Comparison of ENCODE assay signal across 9 mouse cellular contexts in genomic region chr2:165954872-165955271, GRCm38 (mm10). TPM values are rescaled to one million over a fixed set of nuclear protein-coding genes. Genes with fewer than 3 reads are reported as not detected.
DNase-seq lines count a peak whose midpoint lies in the region; ATAC-seq and TF ChIP-seq lines count a peak whose summit lies in the region.
"Had no signal": no experiment of that assay in that cellular context is flagged by ENCODE, and none has a peak within 500 bp of the region (broad histone marks: within the 10 kb centered on the region; RNA-seq: fewer than 3 reads in every experiment).

No protein-coding gene starts in this region.

- H3K4me3 ChIP-seq in heart, postnatal 0 days (ENCODE audit: low read depth, low read length), result peak overlapping the region; percentile 15; the same call in 1 of the 2 replicates
- no peak overlapping the region for H3K4me3 ChIP-seq in liver, adult 2 months (ENCODE audit: insufficient read depth, low read depth, low read length)
- H3K4me3 ChIP-seq in midbrain, embryonic 14.5 days (replicated peaks; ENCODE audit: low read depth, low read length), result no peak overlapping the region
- H3K4me3 ChIP-seq: hindbrain, embryonic 15.5 days had no signal

- TF ChIP-seq CTCF in heart, postnatal 0 days (IDR thresholded peaks at IDR 0.05; ENCODE audit: low read depth), result no peak
- no peak for TF ChIP-seq CTCF in liver, adult 2 months (IDR thresholded peaks at IDR 0.05; ENCODE audit: low read depth, low read length)

- H3K4me2 ChIP-seq in heart, postnatal 0 days (ENCODE audit: low read depth, low read length), result peak overlapping the region; percentile 45
- no peak overlapping the region for H3K4me2 ChIP-seq in midbrain, embryonic 14.5 days (ENCODE audit: low read length)
- H3K4me2 ChIP-seq: hindbrain, embryonic 15.5 days had no signal

- H3K9me3 ChIP-seq in heart, postnatal 0 days (replicated peaks; ENCODE audit: control insufficient read depth, low read length), result no peaks in the 10 kb centered on the region
- H3K9me3 ChIP-seq in midbrain, embryonic 14.5 days (ENCODE audit: control insufficient read depth, low read length), result no peaks in the 10 kb centered on the region
- H3K9me3 ChIP-seq: hindbrain, embryonic 15.5 days had no signal

- ATAC-seq in heart, postnatal 0 days (ENCODE audit: insufficient read depth, low read depth), result peak; percentile 47; the same call in 1 of the 2 replicates
- no peak for ATAC-seq in midbrain, embryonic 14.5 days (ENCODE audit: low FRiP score, low TSS enrichment)

- no peaks in the 10 kb centered on the region for H3K79me2 ChIP-seq in liver, adult 2 months (ENCODE audit: control insufficient read depth, insufficient read depth, low read length)

- no peak overlapping the region for H3K9ac ChIP-seq in heart, postnatal 0 days (replicated peaks; ENCODE audit: low read depth, low read length)
- H3K9ac ChIP-seq in liver, adult 2 months (ENCODE audit: low read depth, low read length), result 0 out of 2 replicates have a peak overlapping the region, but pooled peaks have one; percentile 28
- H3K9ac ChIP-seq in midbrain, embryonic 14.5 days (replicated peaks; ENCODE audit: low read length), result no peak overlapping the region
- H3K9ac ChIP-seq: hindbrain, embryonic 15.5 days had no signal

- H3K27ac ChIP-seq in heart, postnatal 0 days (ENCODE audit: low read depth), result peak overlapping the region; percentile 76
- H3K27ac ChIP-seq in liver, adult 2 months (replicated peaks; ENCODE audit: insufficient read depth, low read depth, low read length), result peak overlapping the region; percentile 87
- H3K27ac ChIP-seq in midbrain, embryonic 14.5 days (replicated peaks; ENCODE audit: low read depth, low read length), result no peak overlapping the region
- H3K27ac ChIP-seq: hindbrain, embryonic 15.5 days had no signal

- H3K27me3 ChIP-seq in heart, postnatal 0 days (ENCODE audit: control insufficient read depth, insufficient read depth, low read length), result no peaks in the 10 kb centered on the region
- no peaks in the 10 kb centered on the region for H3K27me3 ChIP-seq in liver, adult 2 months (ENCODE audit: control insufficient read depth, insufficient read depth, low read length)
- no peaks in the 10 kb centered on the region for H3K27me3 ChIP-seq in midbrain, embryonic 14.5 days (ENCODE audit: control insufficient read depth, insufficient read depth, low read length)
- H3K27me3 ChIP-seq: hindbrain, embryonic 15.5 days had no signal

- TF ChIP-seq POLR2A in liver, adult 2 months (IDR thresholded peaks at IDR 0.05; ENCODE audit: extremely low read depth, insufficient read depth, low read length), result no peak

- WGBS in heart, postnatal 0 days, result 22% methylated on average over 20 of the region's 20 CpGs
- 69% methylated on average over 20 of the region's 20 CpGs for WGBS in liver, adult 2 months
- 87% methylated on average over 20 of the region's 20 CpGs for WGBS in midbrain, embryonic 14.5 days

- TF ChIP-seq EP300 in heart, postnatal 0 days (IDR thresholded peaks at IDR 0.05; ENCODE audit: low read depth), result no peak

- H3K4me1 ChIP-seq in heart, postnatal 0 days (ENCODE audit: control insufficient read depth, insufficient read depth), result peaks cover 17% of the 10 kb centered on the region
- H3K4me1 ChIP-seq in liver, adult 2 months (ENCODE audit: control insufficient read depth, insufficient read depth, low read length), result peaks cover 5% of the 10 kb centered on the region; the same call in 1 of the 2 replicates
- H3K4me1 ChIP-seq in midbrain, embryonic 14.5 days (ENCODE audit: control insufficient read depth, insufficient read depth, low read length), result no peaks in the 10 kb centered on the region
- H3K4me1 ChIP-seq: hindbrain, embryonic 15.5 days had no signal

- intact Hi-C loops in gastrocnemius, postnatal 14 days (cut with DNase I; ENCODE audit: low total_unique reads), result no loop called here

- no peaks in the 10 kb centered on the region for H3K36me3 ChIP-seq in heart, postnatal 0 days (replicated peaks; ENCODE audit: control insufficient read depth, insufficient read depth, low read length)
- H3K36me3 ChIP-seq in liver, adult 2 months (ENCODE audit: control insufficient read depth, insufficient read depth, low read length), result no peaks in the 10 kb centered on the region
- no peaks in the 10 kb centered on the region for H3K36me3 ChIP-seq in midbrain, embryonic 14.5 days (ENCODE audit: control insufficient read depth, insufficient read depth, low read length)
- H3K36me3 ChIP-seq: hindbrain, embryonic 15.5 days had no signal

- DNase-seq in gastrocnemius, postnatal 14 days, result peak; percentile 32
- no peak for DNase-seq in gastrocnemius, adult 8-10 months (ENCODE audit: low spot score in 2 of 2)
- peak; percentile 28 for DNase-seq in adrenal gland, adult 8-10 months
- DNase-seq in heart, postnatal 0 days (ENCODE audit: low spot score), result peak; percentile 30
- DNase-seq in liver, adult 2 months (ENCODE audit: extremely low read depth, low read depth, low spot score), result peak; percentile 44
- peak; percentile 51 to 54 for DNase-seq in right cerebral cortex, postnatal 10 days (ENCODE audit: low spot score in 2 of 2)
- DNase-seq in ovary, adult 18-20 months (ENCODE audit: low spot score), result no peak
- DNase-seq in midbrain, embryonic 14.5 days, result no peak

RNA-seq across cellular contexts. Expression of gene Ncoa3, which starts 37.6 kb away (rescaled TPM):
- 10 to 100 TPM; 11.1 to 13.9 TPM for total RNA-seq in gastrocnemius, postnatal 14 days (2021)
- 10 to 100 TPM; 12.1 to 18.8 (median 16.0) TPM for total RNA-seq in gastrocnemius, adult 8-10 months (2022)
- 10 to 100 TPM; 24.2 to 46.2 (median 33.3) TPM for total RNA-seq in adrenal gland, adult 8-10 months (2022)
- 17.7 and 48.7 TPM in 2 replicates for total RNA-seq in heart, postnatal 0 days (2014; rRNA removed; ENCODE audit: low replicate concordance)
- polyA plus RNA-seq in heart, postnatal 0 days (2015; fragmentation: Nextera tagmentation; extraction: Ambion mirVana), result 5.8 and 6.2 TPM in 2 replicates
- total RNA-seq in liver, adult 2 months (2014; rRNA removed), result 11.5 and 14.8 TPM in 2 replicates
- polyA plus RNA-seq in liver, adult 2 months (2012; rRNA removed), result 8.2 and 13.6 TPM in 2 replicates
- 15.3 and 18.2 TPM in 2 replicates for polyA plus RNA-seq in midbrain, embryonic 14.5 days (2014; fragmentation: Nextera tagmentation; extraction: Ambion mirVana)

RNA-seq across cellular contexts. Expression of gene Zmynd8, which starts 56.1 kb away (rescaled TPM):
- 10 to 100 TPM; 20.7 to 22.0 TPM for total RNA-seq in gastrocnemius, postnatal 14 days (2021)
- 10 to 100 TPM; 11.4 to 14.4 (median 13.5) TPM for total RNA-seq in gastrocnemius, adult 8-10 months (2022)
- total RNA-seq in adrenal gland, adult 8-10 months (2022), result 10 to 100 TPM; 51.7 to 94.5 (median 70.6) TPM
- total RNA-seq in heart, postnatal 0 days (2014; rRNA removed; ENCODE audit: low replicate concordance), result 19.2 and 48.1 TPM in 2 replicates
- polyA plus RNA-seq in heart, postnatal 0 days (2015; fragmentation: Nextera tagmentation; extraction: Ambion mirVana), result 35.3 and 35.4 TPM in 2 replicates
- 10.0 and 10.8 TPM in 2 replicates for total RNA-seq in liver, adult 2 months (2014; rRNA removed)
- polyA plus RNA-seq in liver, adult 2 months (2012; rRNA removed), result 6.4 and 7.8 TPM in 2 replicates
- 64.4 and 67.8 TPM in 2 replicates for polyA plus RNA-seq in midbrain, embryonic 14.5 days (2014; fragmentation: Nextera tagmentation; extraction: Ambion mirVana)

Comparison
In these comparisons a context has a peak if more than half of its experiments do, and no peak if none do; other contexts are left out.
1. DNase-seq: peak in gastrocnemius, postnatal 14 days (single experiment), adrenal gland, adult 8-10 months (single experiment), heart, postnatal 0 days (single experiment), liver, adult 2 months (single experiment) and right cerebral cortex, postnatal 10 days (2 of 2); none in gastrocnemius, adult 8-10 months (0 of 2), ovary, adult 18-20 months (single experiment) and midbrain, embryonic 14.5 days (single experiment).